Mouse (Mus musculus) cerebellum, adult 2 months (tissue): ENCODE results near the gene Tuba1a. TPM values are rescaled to one million over a fixed set of nuclear protein-coding genes. Genes with fewer than 3 reads are reported as not detected.
"Not testable (repeated sequence)": the region's sequence is repeated elsewhere in the genome, so short reads cannot be mapped to it uniquely, and the experiment has no call there.

Experiments
- DNase-seq, 2 experiments: peaks; one replicate each; pipeline ENCODE4 v3.0.0; 2021
- H3K27ac ChIP-seq: fragments of 200-500 bp; 2 replicates; pipeline ENCODE4 v1.5.1; 2012; ENCODE audit warnings: low read length, control low read depth, inconsistent platforms; ENCODE audit not compliant: insufficient read depth
- H3K27me3 ChIP-seq: fragments of 200-500 bp; 2 replicates; pipeline ENCODE4 v1.6.1; 2012; ENCODE audit warnings: inconsistent platforms, mild to moderate bottlenecking, low read length, moderate library complexity; ENCODE audit not compliant: control insufficient read depth, insufficient read depth
- H3K4me1 ChIP-seq: fragments of 200-500 bp; 2 replicates; pipeline ENCODE4 v1.6.1; 2011; ENCODE audit warnings: low read length; ENCODE audit not compliant: control insufficient read depth, insufficient read depth
- H3K4me3 ChIP-seq: fragments of 200-500 bp; replicated peaks from 2 replicates; pipeline ENCODE3; 2011; ENCODE audit warnings: mild to moderate bottlenecking, low read depth, low read length, control low read depth; ENCODE audit not compliant: insufficient read depth
- CTCF ChIP-seq: fragments of 200-500 bp; IDR thresholded peaks from 2 replicates; pipeline ENCODE4 v1.5.1; 2011; ENCODE audit warnings: low read depth, mild to moderate bottlenecking, control low read depth, low read length, moderate library complexity, borderline replicate concordance; ENCODE audit not compliant: insufficient read depth
- POLR2A ChIP-seq: fragments of 200-500 bp; IDR thresholded peaks from 2 replicates; pipeline ENCODE4 v1.6.1; 2011; ENCODE audit warnings: low read length, control low read depth, borderline replicate concordance; ENCODE audit not compliant: insufficient read depth
- WGBS: fragments of 180-500 bp; shearing (Covaris S2); methylation state at CpG from one replicate; pipeline ENCODE4 v1.1.7; 2018; 5-methylcytosine and 5-hydroxymethylcytosine counted together
- polyA plus RNA-seq: library from polyadenylated mRNA; depleted of rRNA; stranded (reverse); fragments of >200 nt; gene quantifications from 2 replicates; pipeline ENCODE4 v1.2.3, GENCODE M21; 2012

The Tuba1a gene
- polyA plus RNA-seq, 1 experiment: 1,294 TPM

- H3K27ac ChIP-seq: no peak overlapping the region
- no peak for DNase-seq
- no peak for TF ChIP-seq POLR2A
- no peak for TF ChIP-seq CTCF
- H3K4me1 ChIP-seq: peaks cover 7% of the 10 kb centered on the region; the same call in 1 of the 2 replicates
- H3K27me3 ChIP-seq: no peaks in the 10 kb centered on the region
- 41% methylated on average over 8 of the region's 8 CpGs for WGBS
- no peak overlapping the region for H3K4me3 ChIP-seq
These were observed 23.3 kb downstream of the Tuba1a start for GRCm38 (mm10) chr15:98930017-98930734.

- TF ChIP-seq POLR2A: no peak
- peak; percentile 90 for TF ChIP-seq CTCF
- H3K4me3 ChIP-seq: no peak overlapping the region
- DNase-seq: peak; percentile 84 to 87
- no peaks in the 10 kb centered on the region for H3K27me3 ChIP-seq
- WGBS: 9% methylated on average over 13 of the region's 13 CpGs
- H3K27ac ChIP-seq: no peak overlapping the region
- H3K4me1 ChIP-seq: peaks cover 7% of the 10 kb centered on the region; the same call in 1 of the 2 replicates
These were observed 24.8 kb downstream of the Tuba1a start for GRCm38 (mm10) chr15:98928598-98929240.

GRCm38 (mm10) chr15:98927566-98927965 is 25.9 kb downstream of the Tuba1a start:
- Histone ChIP-seq H3K27ac (no peak overlapping the region), H3K4me3 (no peak overlapping the region), H3K27me3 (no peaks in the 10 kb centered on the region), H3K4me1 (peaks cover 7% of the 10 kb centered on the region; the same call in 1 of the 2 replicates)
- DNase-seq: no peak
- TF ChIP-seq CTCF: no peak
- no peak for TF ChIP-seq POLR2A
- 77% methylated on average over 5 of the region's 5 CpGs for WGBS

GRCm38 (mm10) chr15:98924682-98925081 is 28.8 kb downstream of the Tuba1a start:
- Histone ChIP-seq H3K4me1 (no peaks in the 10 kb centered on the region; the same call in 1 of the 2 replicates), H3K27me3 (no peaks in the 10 kb centered on the region), H3K4me3 (no peak overlapping the region), H3K27ac (no peak overlapping the region)
- TF ChIP-seq POLR2A: no peak
- TF ChIP-seq CTCF: no peak
- whole genome bisulfite sequencing: 71% methylated on average over 3 of the region's 3 CpGs
- DNase-seq: no peak

- TF ChIP-seq CTCF (no peak), POLR2A (no peak)
- H3K4me1 ChIP-seq: no peaks in the 10 kb centered on the region
- H3K27ac ChIP-seq: no peak overlapping the region
- no peak overlapping the region for H3K4me3 ChIP-seq
- DNase-seq: no peak
- 59% methylated on average over 2 of the region's 2 CpGs for WGBS
- H3K27me3 ChIP-seq: no peaks in the 10 kb centered on the region
These were observed 30.4 kb downstream of the Tuba1a start for GRCm38 (mm10) chr15:98923031-98923537.

GRCm38 (mm10) chr15:98922581-98922980 is 30.9 kb downstream of the Tuba1a start:
- Histone ChIP-seq H3K27me3 (no peaks in the 10 kb centered on the region), H3K4me3 (no peak overlapping the region), H3K4me1 (no peaks in the 10 kb centered on the region), H3K27ac (no peak overlapping the region)
- no peak for TF ChIP-seq POLR2A
- DNase-seq: no peak
- WGBS: 11% methylated on average over 3 of the region's 3 CpGs

GRCm38 (mm10) chr15:98921510-98921909 is 32.0 kb downstream of the Tuba1a start:
- Histone ChIP-seq H3K4me3 (no peak overlapping the region), H3K27me3 (no peaks in the 10 kb centered on the region), H3K27ac (no peak overlapping the region), H3K4me1 (no peaks in the 10 kb centered on the region; the same call in 1 of the 2 replicates)
- no peak for DNase-seq
- WGBS: 79% methylated on average over 5 of the region's 5 CpGs
- TF ChIP-seq POLR2A: no peak

GRCm38 (mm10) chr15:98918499-98918895 is 35.0 kb downstream of the Tuba1a start:
- WGBS: 14% methylated on average over 8 of the region's 8 CpGs
- H3K27ac ChIP-seq: peak overlapping the region; percentile 57; the same call in 1 of the 2 replicates

More at GRCm38 (mm10) chr15:98918499-98918895, 35.0 kb downstream of the Tuba1a start:
- H3K27me3 ChIP-seq, H3K4me1 ChIP-seq, DNase-seq: not testable (repeated sequence)
- peak overlapping the region; percentile 75 for H3K4me3 ChIP-seq
